Mouse (Mus musculus) olfactory bulb, adult 2 months (tissue): ENCODE data around the gene Rae1.

Experiments used
- CTCF ChIP-seq: fragments of 200-500 bp; IDR thresholded peaks from 2 replicates; pipeline ENCODE4 v1.5.1; 2012; ENCODE audit warnings: low read depth, mild to moderate bottlenecking, low read length, moderate library complexity; ENCODE audit not compliant: insufficient read depth
- POLR2A ChIP-seq: fragments of 200-500 bp; IDR thresholded peaks from 2 replicates; pipeline ENCODE4 v1.6.1; 2012; ENCODE audit warnings: mild to moderate bottlenecking, low read depth, low read length, moderate library complexity; ENCODE audit not compliant: insufficient read depth

GRCm38 (mm10) chr2:172973806-172974565 is 25.9 kb upstream of the Rae1 start:
- TF ChIP-seq CTCF (no peak), POLR2A (no peak)
